30 mouse cellular contexts compared by ENCODE assay signal in the genomic region with DNA sequence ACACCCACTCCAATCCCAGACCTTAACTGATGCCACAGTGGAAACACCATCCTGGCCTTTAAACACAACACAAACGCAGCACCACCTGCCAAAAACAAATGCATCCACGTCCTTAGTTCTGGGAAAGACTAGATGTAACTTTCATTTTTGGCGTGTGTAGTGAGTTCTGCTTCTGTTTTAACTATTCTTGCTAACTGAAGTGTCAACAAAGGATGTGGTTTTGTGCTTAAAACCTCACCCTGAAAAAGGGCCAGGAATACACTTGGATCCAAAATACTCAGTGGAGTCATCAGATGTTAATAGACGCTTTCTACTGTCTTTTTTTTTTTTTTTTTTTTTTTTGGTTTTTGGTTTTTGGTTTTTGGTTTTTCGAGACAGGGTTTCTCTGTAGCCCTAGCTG. TPM values are rescaled to one million over a fixed set of nuclear protein-coding genes. Genes with fewer than 3 reads are reported as not detected.
DNase-seq lines count a peak whose midpoint lies in the region; ATAC-seq and TF ChIP-seq lines count a peak whose summit lies in the region.
"Had no signal": no experiment of that assay in that cellular context is flagged by ENCODE, and none has a peak within 500 bp of the region (broad histone marks: within the 10 kb centered on the region; RNA-seq: fewer than 3 reads in every experiment).

No protein-coding gene starts in this region.

- no peak for TF ChIP-seq POLR2A in kidney, adult 2 months (IDR thresholded peaks at IDR 0.05; ENCODE audit: low read depth, low read length)

- 0 out of 2 replicates have a peak, but pooled peaks cover 4% of the 10 kb centered on the region for H3K9me3 ChIP-seq in kidney, embryonic 15.5 days (replicated peaks)
- H3K9me3 ChIP-seq in lung, postnatal 0 days (ENCODE audit: low read length): no peaks in the 10 kb centered on the region
- peaks cover 9% of the 10 kb centered on the region; the same call in 1 of the 2 replicates for H3K9me3 ChIP-seq in kidney, embryonic 16.5 days (ENCODE audit: low read length)
- H3K9me3 ChIP-seq: heart, embryonic 15.5 days; liver, embryonic 12.5 days had no signal

- H3K4me3 ChIP-seq in kidney, adult 2 months (ENCODE audit: insufficient read depth, low read depth, low read length): no peak overlapping the region
- no peak overlapping the region for H3K4me3 ChIP-seq in kidney, embryonic 15.5 days (replicated peaks)
- no peak overlapping the region for H3K4me3 ChIP-seq in lung, postnatal 0 days (ENCODE audit: low read depth, low read length)
- H3K4me3 ChIP-seq in kidney, embryonic 16.5 days (ENCODE audit: low read length): no peak overlapping the region
- H3K4me3 ChIP-seq: embryonic facial prominence, embryonic 13.5 days; heart, embryonic 15.5 days; hindbrain, embryonic 10.5 days; left cerebral cortex, adult 2 months; liver, embryonic 12.5 days; midbrain, embryonic 15.5 days; myocyte had no signal

- no peak overlapping the region for H3K4me2 ChIP-seq in kidney, embryonic 15.5 days
- H3K4me2 ChIP-seq in lung, postnatal 0 days (replicated peaks; ENCODE audit: low read depth, low read length): no peak overlapping the region
- no peak overlapping the region for H3K4me2 ChIP-seq in kidney, embryonic 16.5 days (replicated peaks; ENCODE audit: low read depth, low read length)
- H3K4me2 ChIP-seq: embryonic facial prominence, embryonic 13.5 days; heart, embryonic 15.5 days; liver, embryonic 12.5 days; lung, embryonic 14.5 days; midbrain, embryonic 15.5 days had no signal

- TF ChIP-seq CTCF in kidney, adult 2 months (conservative IDR thresholded peaks at IDR 0.05; ENCODE audit: insufficient read depth, insufficient read length, low read depth, low read length): no peak
- TF ChIP-seq CTCF in lung, postnatal 0 days (IDR thresholded peaks at IDR 0.05): no peak

- H3K4me1 ChIP-seq in kidney, adult 2 months (ENCODE audit: control insufficient read depth, insufficient read depth, low read length): no peaks in the 10 kb centered on the region
- H3K4me1 ChIP-seq in kidney, embryonic 15.5 days: no peaks in the 10 kb centered on the region
- H3K4me1 ChIP-seq in lung, postnatal 0 days (ENCODE audit: insufficient read depth, low read depth, low read length): no peaks in the 10 kb centered on the region
- H3K4me1 ChIP-seq in kidney, embryonic 16.5 days (ENCODE audit: insufficient read depth, low read length): no peaks in the 10 kb centered on the region
- H3K4me1 ChIP-seq: embryonic facial prominence, embryonic 13.5 days; heart, embryonic 15.5 days; hindbrain, embryonic 10.5 days; liver, embryonic 12.5 days; midbrain, embryonic 15.5 days had no signal

- no peak for TF ChIP-seq EP300 in lung, postnatal 0 days (IDR thresholded peaks at IDR 0.05)

- DNase-seq in kidney, adult 2 months: peak; percentile 1
- peak; percentile 24 for DNase-seq in induced T-regulatory cell, adult 2 months (ENCODE audit: low read depth)
- DNase-seq in neural tube, embryonic 10.5 days (ENCODE audit: extremely low spot score, low spot score): no peak
- no peak for DNase-seq in lung, postnatal 0 days (ENCODE audit: low spot score)
- DNase-seq: adrenal gland, postnatal 36 days; cerebellum, adult 8-10 months; gastrocnemius, postnatal 25 days; kidney, adult 18-20 months; kidney, postnatal 25 days; lung, embryonic 14.5 days; right cerebral cortex, postnatal 4 days; thymus, adult 2 months had no signal

- 85% methylated on average over 5 of the region's 5 CpGs for WGBS in kidney, adult 2 months
- 89% methylated on average over 5 of the region's 5 CpGs for WGBS in kidney, embryonic 15.5 days
- whole genome bisulfite sequencing in lung, postnatal 0 days: 85% methylated on average over 5 of the region's 5 CpGs
- WGBS in kidney, embryonic 16.5 days: 92% methylated on average over 5 of the region's 5 CpGs

- no peak overlapping the region for H3K9ac ChIP-seq in kidney, embryonic 15.5 days
- no peak overlapping the region for H3K9ac ChIP-seq in lung, postnatal 0 days (replicated peaks; ENCODE audit: low read depth)
- no peak overlapping the region for H3K9ac ChIP-seq in kidney, embryonic 16.5 days (replicated peaks; ENCODE audit: low read length)
- H3K9ac ChIP-seq: embryonic facial prominence, embryonic 13.5 days; heart, embryonic 15.5 days; liver, embryonic 12.5 days; lung, embryonic 14.5 days; midbrain, embryonic 15.5 days had no signal

- no peak for ATAC-seq in kidney, embryonic 15.5 days (replicated peaks; ENCODE audit: low FRiP score)
- ATAC-seq in activated CD4-positive, CD25-positive, alpha-beta regulatory T cell, adult 4 months: peak; percentile 74
- peak; percentile 39; the same call in 1 of the 2 replicates for ATAC-seq in neutrophil, adult 5-6 weeks (ENCODE audit: extremely low read depth, insufficient number of reproducible peaks, low FRiP score, poor library complexity, severe bottlenecking)
- no peak for ATAC-seq in lung, postnatal 0 days
- ATAC-seq in kidney, embryonic 16.5 days (ENCODE audit: low FRiP score, low TSS enrichment): no peak
- ATAC-seq: forebrain, embryonic 16.5 days; hindbrain, postnatal 0 days; liver, embryonic 12.5 days; midbrain, embryonic 15.5 days; Patski had no signal

- no peaks in the 10 kb centered on the region for H3K27me3 ChIP-seq in kidney, adult 2 months (replicated peaks; ENCODE audit: control insufficient read depth, insufficient read depth, low read length)
- no peaks in the 10 kb centered on the region for H3K27me3 ChIP-seq in kidney, embryonic 15.5 days
- no peaks in the 10 kb centered on the region for H3K27me3 ChIP-seq in lung, postnatal 0 days (replicated peaks; ENCODE audit: insufficient read depth, low read length)
- H3K27me3 ChIP-seq in kidney, embryonic 16.5 days (ENCODE audit: insufficient read depth, low read length): no peaks in the 10 kb centered on the region
- H3K27me3 ChIP-seq: embryonic facial prominence, embryonic 13.5 days; heart, embryonic 15.5 days; liver, embryonic 12.5 days; midbrain, embryonic 15.5 days; Patski had no signal

- H3K36me3 ChIP-seq in kidney, adult 2 months (ENCODE audit: control insufficient read depth, insufficient read depth, low read length): no peaks in the 10 kb centered on the region; the same call in 1 of the 2 replicates
- H3K36me3 ChIP-seq in kidney, embryonic 15.5 days: peaks cover 40% of the 10 kb centered on the region
- no peaks in the 10 kb centered on the region for H3K36me3 ChIP-seq in lung, postnatal 0 days (ENCODE audit: insufficient read depth, low read length)
- H3K36me3 ChIP-seq in kidney, embryonic 16.5 days (ENCODE audit: insufficient read depth, low read length): peaks cover 34% of the 10 kb centered on the region

- H3K27ac ChIP-seq in kidney, adult 2 months (ENCODE audit: insufficient read depth, low read depth, low read length): no peak overlapping the region
- no peak overlapping the region for H3K27ac ChIP-seq in kidney, embryonic 15.5 days
- H3K27ac ChIP-seq in lung, postnatal 0 days (ENCODE audit: low read length): no peak overlapping the region
- H3K27ac ChIP-seq in kidney, embryonic 16.5 days (ENCODE audit: low read length): no peak overlapping the region
- H3K27ac ChIP-seq: embryonic facial prominence, embryonic 13.5 days; heart, embryonic 15.5 days; hindbrain, embryonic 10.5 days; hindbrain, postnatal 0 days; left cerebral cortex, adult 2 months; liver, embryonic 12.5 days; midbrain, embryonic 15.5 days had no signal

RNA-seq across cellular contexts. Expression of a gene that starts 14.7 kb away (rescaled TPM):
- polyA plus RNA-seq in kidney, adult 2 months (2012; rRNA removed): 3.3 and 5.0 TPM in 2 replicates
- 10.2 and 11.6 TPM in 2 replicates for polyA plus RNA-seq in kidney, embryonic 15.5 days (2015; fragmentation: Nextera tagmentation; extraction: Ambion mirVana)
- 10 to 100 TPM; 24.8 to 36.4 TPM for polyA plus RNA-seq in activated CD4-positive, CD25-positive, alpha-beta regulatory T cell, adult 4 months (2017; shearing (Covaris generic))
- total RNA-seq in neutrophil, adult 5-6 weeks (2017): 13.1 and 15.0 TPM in 2 replicates
- polyA plus RNA-seq in lung, postnatal 0 days (2015; fragmentation: Nextera tagmentation; extraction: Ambion mirVana): 2.9 and 3.4 TPM in 2 replicates
- polyA plus RNA-seq in kidney, embryonic 16.5 days (2015; fragmentation: Nextera tagmentation; extraction: Ambion mirVana): 9.7 and 11.2 TPM in 2 replicates

RNA-seq across cellular contexts. Expression of a gene that starts 42.9 kb away (rescaled TPM):
- polyA plus RNA-seq in kidney, adult 2 months (2012; rRNA removed): not detected in 2 replicates
- not detected in 2 replicates for polyA plus RNA-seq in kidney, embryonic 15.5 days (2015; fragmentation: Nextera tagmentation; extraction: Ambion mirVana)
- polyA plus RNA-seq in activated CD4-positive, CD25-positive, alpha-beta regulatory T cell, adult 4 months (2017; shearing (Covaris generic)): not detected
- not detected in 2 replicates for total RNA-seq in neutrophil, adult 5-6 weeks (2017)
- not detected in 2 replicates for polyA plus RNA-seq in lung, postnatal 0 days (2015; fragmentation: Nextera tagmentation; extraction: Ambion mirVana)
- polyA plus RNA-seq in kidney, embryonic 16.5 days (2015; fragmentation: Nextera tagmentation; extraction: Ambion mirVana): not detected in 2 replicates
- total RNA-seq: adrenal gland, postnatal 36 days; gastrocnemius, postnatal 25 days; heart, adult 8-10 months; hindbrain, postnatal 0 days; layer of hippocampus, adult 8-10 months; left cerebral cortex, adult 2 months had no signal
- polyA plus RNA-seq: embryonic facial prominence, embryonic 13.5 days; forebrain, embryonic 16.5 days; heart, embryonic 15.5 days; hindbrain, embryonic 10.5 days; hindbrain, postnatal 0 days; limb, embryonic 11.5 days; liver, embryonic 12.5 days; lung, embryonic 14.5 days; midbrain, embryonic 15.5 days; myocyte; Patski; stomach, embryonic 16.5 days; thymus, adult 2 months had no signal

Comparison
In these comparisons a context has a peak if more than half of its experiments do, and no peak if none do; other contexts are left out.
1. DNase-seq: peak in kidney, adult 2 months (single experiment) and induced T-regulatory cell, adult 2 months (single experiment); none in neural tube, embryonic 10.5 days (single experiment) and lung, postnatal 0 days (single experiment).
2. ATAC-seq: peak in activated CD4-positive, CD25-positive, alpha-beta regulatory T cell, adult 4 months (single experiment) and neutrophil, adult 5-6 weeks (single experiment); none in kidney, embryonic 15.5 days (single experiment), lung, postnatal 0 days (single experiment) and kidney, embryonic 16.5 days (single experiment).